Mouse (Mus musculus) heart, postnatal 14 days (tissue): Measurements from ENCODE around the gene Gm11627. TPM values are rescaled to one million over a fixed set of nuclear protein-coding genes. Genes with fewer than 3 reads are reported as not detected.
"Not testable (repeated sequence)": the region's sequence is repeated elsewhere in the genome, so short reads cannot be mapped to it uniquely, and the experiment has no call there.

Experiments used
- DNase-seq, 2 experiments: peaks; one replicate each; pipeline ENCODE4 v3.0.0; 2021 to 2022
- intact Hi-C: fragments of 180-260 bp; cut with DNase I; formaldehyde crosslinking; loops from one replicate; pipeline ENCODE4 v1.15.1; 2025
- total RNA-seq, 2 experiments: library from RNA; stranded (reverse); gene quantifications; 2 replicates each; pipeline ENCODE4 v1.2.3; 2021

The Gm11627 gene
- total RNA-seq, 2 experiments from 2014 or later = 0.69 to 1.8 TPM

DNA sequence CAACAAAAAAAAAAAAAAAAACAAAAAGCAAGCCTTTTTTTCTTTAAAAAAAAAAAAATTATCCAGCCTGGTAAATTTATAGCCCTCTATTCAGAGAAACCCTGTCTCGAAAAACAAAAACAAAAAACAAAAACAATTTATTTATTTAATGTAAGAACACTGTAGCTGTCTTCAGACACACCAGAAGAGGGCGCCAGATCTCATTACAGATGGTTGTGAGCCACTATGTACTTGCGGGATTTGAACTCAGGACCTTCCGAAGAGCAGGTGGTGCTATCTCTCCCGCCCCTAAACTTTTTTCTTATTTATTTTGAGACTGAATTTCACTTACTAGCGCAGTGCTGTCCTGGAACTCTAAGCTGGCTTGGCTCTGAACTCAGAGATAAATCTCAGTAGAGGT lies 12.1 kb downstream of the Gm11627 start:
- intact Hi-C loops = no loop called here
- no peak for DNase-seq

DNA sequence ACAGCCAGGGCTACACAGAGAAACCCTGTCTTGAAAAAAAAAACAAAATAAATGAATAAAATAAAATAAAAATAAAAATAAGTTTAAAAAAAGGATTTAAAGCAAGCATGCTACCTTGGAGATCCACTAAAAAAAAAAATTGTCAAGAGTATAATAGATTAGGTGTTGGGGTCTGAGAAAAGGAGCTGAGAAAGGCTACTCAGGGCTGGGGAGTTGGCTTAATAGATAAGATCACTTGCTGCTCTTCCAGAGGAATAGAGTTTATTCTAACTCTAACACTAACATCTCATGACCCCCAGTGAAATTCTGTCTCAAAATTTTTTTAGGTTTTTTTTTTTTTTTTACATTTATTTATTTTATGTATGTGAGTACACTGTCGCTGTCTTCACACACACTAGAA lies 13.0 kb downstream of the Gm11627 start:
- no peak for DNase-seq
- intact Hi-C loops = no loop called here

GRCm38 (mm10) chr11:102565741-102566140 lies 13.5 kb downstream of the Gm11627 start:
- intact Hi-C loops = no loop called here
- no peak for DNase-seq

- DNase-seq, intact Hi-C loops: not testable (repeated sequence)
Measured at GRCm38 (mm10) chr11:102564952-102565671, 14.1 kb downstream of the Gm11627 start.

GRCm38 (mm10) chr11:102558704-102559103 lies 20.6 kb downstream of the Gm11627 start:
- no peak for DNase-seq
- intact Hi-C loops = loop anchor here (5.0 to 10.0 kb wide), 2 partner anchors 71 to 244 kb away; partner anchors contain the start of gene Ubtf

GRCm38 (mm10) chr11:102557386-102557785 lies 21.9 kb downstream of the Gm11627 start:
- no peak for DNase-seq
- intact Hi-C loops = loop anchor here (5.0 to 10.0 kb wide), 2 partner anchors 70 to 243 kb away; partner anchors contain the start of gene Ubtf

DNA sequence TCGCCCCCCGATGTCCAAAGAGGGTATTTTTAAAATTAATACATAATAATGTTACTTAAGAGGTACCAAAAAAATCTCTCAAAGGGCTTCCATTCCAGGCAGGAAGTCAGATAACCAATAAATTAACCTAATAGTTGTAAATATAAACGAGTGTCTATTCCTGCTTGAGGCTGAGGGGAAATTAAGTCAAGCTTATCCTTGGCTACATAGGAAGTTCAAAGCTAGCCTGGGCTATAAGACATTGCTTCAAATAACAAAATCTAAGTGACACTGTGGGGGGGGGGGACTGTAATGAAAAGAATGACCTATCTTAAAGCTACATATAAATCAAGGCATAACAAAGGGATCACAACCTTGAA lies 22.6 kb downstream of the Gm11627 start:
- intact Hi-C loops = loop anchor here (5.0 to 10.0 kb wide), 2 partner anchors 69 to 242 kb away; partner anchors contain the start of gene Ubtf
- DNase-seq = no peak

DNA sequence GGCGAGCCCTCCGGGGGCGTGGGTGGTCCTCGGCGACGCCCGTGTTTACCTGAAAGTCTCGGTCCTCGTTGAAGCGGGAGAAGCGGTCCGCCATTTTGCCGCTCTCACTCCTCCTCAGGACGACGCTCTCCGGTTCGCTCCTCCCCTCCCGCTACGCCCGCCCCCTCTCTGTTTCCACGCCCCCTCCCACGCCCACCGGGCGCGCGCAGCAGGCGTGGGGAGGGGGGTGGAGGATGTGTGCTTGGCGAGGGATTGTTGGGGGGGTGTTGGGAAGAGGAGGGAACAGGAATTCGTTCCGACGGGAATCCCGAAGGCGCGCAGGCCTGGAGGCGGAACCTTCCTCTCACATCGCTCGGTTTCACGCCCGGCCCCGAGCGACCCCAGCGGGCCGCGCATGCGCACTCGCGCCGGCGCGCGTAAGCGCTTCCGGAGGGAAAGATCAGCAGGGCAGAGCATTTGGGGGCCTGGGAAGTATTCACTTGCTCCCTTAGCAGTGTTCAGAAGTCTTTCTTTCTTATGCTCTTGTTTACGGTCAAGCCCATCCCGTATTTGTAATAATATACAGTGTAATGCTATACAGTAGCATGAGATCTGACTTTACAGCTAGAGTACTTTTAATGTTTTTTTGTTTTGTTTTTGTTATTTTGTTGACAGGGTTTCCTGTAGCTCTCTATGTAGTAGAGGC lies 23.1 kb downstream of the Gm11627 start, which contains the start of gene Gpatch8:
TSS of gene Gpatch8 (minus strand) at position 362 of the 685 bp plus-strand sequence.
- peak; percentile 95 for DNase-seq

DNA sequence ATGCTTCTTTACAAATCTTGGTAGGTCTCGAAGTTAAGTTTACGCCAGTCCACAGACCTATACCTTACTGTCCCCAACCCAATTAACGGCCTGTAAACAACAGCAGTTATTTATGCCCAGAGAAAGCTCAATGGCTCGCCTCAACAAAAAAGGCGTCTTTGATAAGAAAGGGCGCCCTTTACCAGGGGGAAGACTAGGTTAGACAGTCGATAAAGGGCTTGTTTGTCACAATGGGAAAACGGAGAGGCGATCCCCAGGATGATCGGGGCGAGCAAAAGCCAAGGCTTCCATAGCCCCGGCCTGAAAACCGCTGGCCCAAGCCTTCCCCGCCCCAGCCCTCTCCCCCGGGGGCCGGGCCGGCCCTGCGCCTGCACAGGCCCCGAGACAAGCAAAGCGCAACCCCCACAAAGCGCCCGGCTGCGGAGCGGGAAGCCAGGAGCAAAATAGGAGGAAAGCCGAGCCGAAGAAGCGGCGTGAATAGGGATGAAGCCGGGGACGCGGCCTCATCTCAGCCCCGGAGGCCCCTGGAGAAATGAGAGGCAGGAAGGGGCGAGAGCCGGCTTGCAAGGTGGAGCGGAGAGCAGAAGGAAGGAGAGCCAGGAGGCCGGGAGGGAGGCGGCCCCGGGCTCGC lies 23.7 kb downstream of the Gm11627 start:
- peak; percentile 57 to 62 for DNase-seq
- intact Hi-C loops = loop anchor here (5.0 to 10.0 kb wide), 2 partner anchors 68 to 241 kb away; partner anchors contain the start of gene Ubtf

More for the DNA sequence above, 23.1 kb downstream of the Gm11627 start, which contains the start of gene Gpatch8:
- intact Hi-C loops = loop anchor here (5.0 to 10.0 kb wide), 2 partner anchors 69 to 241 kb away; partner anchors contain the start of gene Ubtf

DNA sequence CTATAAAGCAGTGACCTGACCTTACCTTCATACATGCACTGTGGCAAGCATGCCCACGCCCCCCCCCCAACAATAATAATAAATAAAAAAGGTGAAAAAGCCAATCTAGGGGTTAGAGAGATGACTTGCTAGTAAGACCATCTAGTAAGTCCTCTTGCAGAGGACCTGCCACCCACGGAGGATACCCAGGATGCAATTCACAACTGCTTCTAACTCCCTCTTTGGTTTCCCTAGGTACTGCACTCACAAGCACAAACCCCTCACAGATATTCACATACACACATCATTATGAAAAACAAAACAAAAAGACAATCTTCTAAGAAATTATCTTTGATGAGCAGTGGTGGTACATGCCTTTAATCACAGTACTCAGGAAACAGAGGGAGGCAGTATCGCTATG lies 27.2 kb downstream of the Gm11627 start:
- intact Hi-C loops = loop anchor here (10.0 kb wide), 1 partner anchor 237 kb away; the partner anchor contains the start of gene Ubtf
- DNase-seq = no peak

- intact Hi-C loops = loop anchor here (10.0 kb wide), 1 partner anchor 236 kb away; the partner anchor contains the start of gene Ubtf
- DNase-seq = no peak
Measured at GRCm38 (mm10) chr11:102551176-102551575, 28.1 kb downstream of the Gm11627 start.

- intact Hi-C loops = no loop called here
Measured at GRCm38 (mm10) chr11:102541471-102541870, 37.8 kb downstream of the Gm11627 start.

GRCm38 (mm10) chr11:102540286-102540685 lies 39.0 kb downstream of the Gm11627 start:
- intact Hi-C loops, DNase-seq: not testable (repeated sequence)

More at GRCm38 (mm10) chr11:102541471-102541870, 37.8 kb downstream of the Gm11627 start:
- DNase-seq = no peak

DNA sequence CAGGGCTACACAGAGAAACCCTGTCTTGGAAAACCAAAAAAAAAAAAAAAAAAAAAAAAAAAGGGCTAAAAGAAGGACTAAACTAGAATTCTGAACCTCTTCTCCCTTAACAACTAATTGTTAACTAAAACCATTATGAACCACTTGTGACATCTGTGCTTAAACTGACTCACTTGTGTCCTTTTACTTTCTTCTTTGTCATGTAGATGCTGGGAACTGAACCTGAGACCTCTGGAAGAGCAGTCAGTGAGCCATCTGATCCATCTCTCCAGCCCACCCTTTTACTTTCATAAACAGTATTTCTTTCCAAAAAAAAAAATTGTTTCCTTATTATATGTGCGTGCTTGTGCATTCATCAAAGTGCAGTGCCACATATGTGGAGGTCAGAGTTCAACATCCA lies 39.6 kb downstream of the Gm11627 start:
- intact Hi-C loops = no loop called here
- DNase-seq = no peak

DNA sequence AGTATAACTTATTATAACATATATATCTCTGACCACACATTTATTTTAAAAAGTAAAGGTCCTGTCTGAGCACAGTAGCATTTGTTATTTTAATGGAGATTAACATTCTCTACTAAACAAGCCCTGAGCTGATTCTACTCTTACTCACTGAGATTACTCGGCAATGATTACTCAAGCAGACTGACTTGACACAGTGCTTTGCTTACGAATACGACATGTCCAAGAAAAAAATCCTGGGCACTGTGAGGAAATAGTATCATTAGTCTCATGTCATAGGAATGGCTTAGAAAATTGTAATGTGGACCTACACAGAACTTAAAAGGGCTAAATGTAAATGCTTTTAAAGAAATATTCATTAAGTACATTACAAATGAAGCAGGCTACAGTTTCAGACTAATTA lies 43.1 kb downstream of the Gm11627 start:
- no peak for DNase-seq
- intact Hi-C loops = no loop called here

DNA sequence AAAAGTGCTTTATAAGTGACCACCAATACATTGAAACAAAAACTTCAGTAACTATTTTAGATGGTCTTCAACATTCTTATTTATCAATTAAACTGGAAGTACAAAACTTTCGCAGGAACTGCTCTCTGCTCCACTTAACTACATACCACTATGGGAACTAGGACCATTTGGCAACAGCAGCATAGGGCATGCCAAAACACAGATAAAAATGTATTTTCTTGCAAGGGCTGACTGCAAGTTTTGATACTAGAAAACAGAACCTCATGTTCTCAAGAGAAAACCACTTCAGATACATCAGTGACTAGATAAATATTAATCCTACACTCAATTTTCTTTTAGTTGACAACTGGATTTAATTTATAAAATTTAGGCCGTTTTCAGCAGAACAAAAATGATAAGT lies 45.2 kb downstream of the Gm11627 start:
- DNase-seq = no peak
- intact Hi-C loops = no loop called here

DNA sequence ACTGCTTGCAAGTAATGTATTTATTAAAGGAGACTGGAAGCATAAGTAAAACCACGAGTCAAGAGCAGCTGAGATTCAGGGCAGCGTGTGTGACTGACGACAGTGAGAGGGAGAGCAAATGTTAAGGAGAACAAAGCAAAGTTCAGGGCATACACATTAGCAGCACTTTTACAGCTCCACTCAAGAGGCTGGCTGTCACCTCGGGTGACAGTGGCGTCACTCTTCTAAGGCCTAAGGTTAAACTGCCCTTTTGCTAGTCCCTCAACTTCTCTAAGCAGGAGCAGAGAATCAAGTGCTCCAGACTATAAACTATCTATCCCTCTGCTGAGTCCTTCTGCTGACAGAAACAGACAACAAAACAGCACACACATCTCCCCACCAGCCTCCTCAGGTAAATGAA lies 47.8 kb downstream of the Gm11627 start:
- DNase-seq = no peak
- intact Hi-C loops = no loop called here
